Mouse (Mus musculus) spleen, adult 2 months (tissue): Measurements from ENCODE around the gene Phkg1.

Experiments
- CTCF ChIP-seq: fragments of 200-500 bp; IDR thresholded peaks from 2 replicates; pipeline ENCODE4 v1.5.1; 2011; ENCODE audit warnings: mild to moderate bottlenecking, inconsistent platforms; ENCODE audit not compliant: insufficient read depth, insufficient read length, insufficient replicate concordance; ENCODE audit errors: extremely low read depth
- POLR2A ChIP-seq: fragments of 200-500 bp; IDR thresholded peaks from 2 replicates; pipeline ENCODE4 v1.6.1; 2011; ENCODE audit warnings: low read depth, low read length, inconsistent platforms

DNA sequence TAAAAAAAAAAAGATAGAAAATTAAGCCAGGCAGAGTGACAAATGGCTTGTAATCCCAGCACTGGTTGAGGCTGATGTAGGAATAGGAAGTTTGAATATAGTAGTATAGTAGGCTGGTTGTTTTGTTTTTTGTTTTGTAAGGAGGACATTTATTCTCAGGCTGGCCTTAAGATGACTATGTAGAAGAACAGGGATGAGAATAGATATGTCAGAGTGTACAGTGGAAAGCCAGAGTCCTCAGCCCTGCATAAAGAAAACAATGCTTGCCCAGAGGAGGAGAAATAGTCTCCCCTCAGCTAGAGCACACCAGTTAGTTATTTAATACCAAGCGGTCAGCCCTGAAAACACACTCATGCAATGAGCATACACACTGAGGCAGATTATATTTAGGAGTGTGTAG is at the start of gene Phkg1:
- no peak for TF ChIP-seq POLR2A
- no peak for TF ChIP-seq CTCF
